Mouse (Mus musculus) kidney, adult 2 months (tissue): ENCODE results near the gene Tenm3.

Source experiments
- CTCF ChIP-seq: fragments of 200-500 bp; conservative IDR thresholded peaks from 2 replicates; pipeline ENCODE4 v1.5.1; 2011; ENCODE audit warnings: low read depth, mild to moderate bottlenecking, control low read depth, low read length, moderate library complexity, mixed read lengths; ENCODE audit not compliant: insufficient read depth, insufficient read length
- POLR2A ChIP-seq: fragments of 200-500 bp; IDR thresholded peaks from one replicate; pipeline ENCODE4 v1.6.1; 2011; ENCODE audit warnings: low read depth, low read length, control low read depth

DNA sequence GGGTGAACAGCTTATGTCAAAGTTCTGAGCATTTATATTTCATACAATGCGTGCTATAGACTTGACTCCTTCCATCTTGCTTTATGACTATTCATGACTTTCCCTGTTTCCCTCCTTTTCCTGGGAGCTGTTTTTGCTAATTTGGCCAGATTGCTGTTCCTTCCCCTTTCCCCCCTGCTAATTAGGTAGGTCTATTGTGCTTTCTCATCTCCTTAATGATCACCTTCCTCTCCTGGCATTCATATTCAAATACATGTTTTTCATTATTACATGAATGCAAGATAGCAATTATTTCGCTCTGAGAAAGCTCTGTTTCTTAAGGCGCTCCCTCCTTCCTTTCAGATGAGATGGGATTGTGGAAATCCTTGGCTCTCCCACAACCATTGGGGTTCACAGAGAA lies 178.6 kb downstream of the Tenm3 start:
- TF ChIP-seq CTCF (no peak), POLR2A (no peak)
